Mouse (Mus musculus) heart, postnatal 0 days (tissue): ENCODE data around the gene Tmem136. TPM values are rescaled to one million over a fixed set of nuclear protein-coding genes. Genes with fewer than 3 reads are reported as not detected.

Experiments used
- ATAC-seq: fragments of 200-750 bp; cut with Nextera tagmentation; 2 replicates; pipeline ENCODE4 v1.8.0; 2017; ENCODE audit warnings: low read depth, moderate number of reproducible peaks, moderate library complexity; ENCODE audit not compliant: insufficient read depth
- DNase-seq: peaks from one replicate; pipeline ENCODE4 v3.0.0-alpha.2; 2016; ENCODE audit warnings: low spot score
- H3K27ac ChIP-seq: fragments of 300-500 bp; sonication (generic); 2 replicates; pipeline ENCODE4 v1.5.1; 2014; ENCODE audit warnings: low read depth, mild to moderate bottlenecking
- H3K27me3 ChIP-seq: fragments of 300-500 bp; sonication (generic); 2 replicates; pipeline ENCODE4 v1.6.1; 2014; ENCODE audit warnings: low read length, mixed read lengths; ENCODE audit not compliant: control insufficient read depth, insufficient read depth
- H3K36me3 ChIP-seq: fragments of 300-500 bp; sonication (generic); replicated peaks from 2 replicates; pipeline ENCODE4 v1.6.1; 2014; ENCODE audit warnings: low read length, mixed read lengths; ENCODE audit not compliant: control insufficient read depth, insufficient read depth
- H3K4me1 ChIP-seq: fragments of 300-500 bp; sonication (generic); 2 replicates; pipeline ENCODE4 v1.6.1; 2014; ENCODE audit warnings: antibody characterized with exemption; ENCODE audit not compliant: control insufficient read depth, insufficient read depth
- H3K4me2 ChIP-seq: fragments of 300-500 bp; sonication (generic); 2 replicates; pipeline ENCODE4 v1.6.1; 2014; ENCODE audit warnings: low read depth, mild to moderate bottlenecking, low read length, moderate library complexity
- H3K4me3 ChIP-seq: fragments of 300-500 bp; sonication (generic); 2 replicates; pipeline ENCODE4 v1.5.1; 2014; ENCODE audit warnings: low read depth, low read length
- H3K9ac ChIP-seq: fragments of 300-500 bp; sonication (generic); replicated peaks from 2 replicates; pipeline ENCODE4 v1.6.1; 2014; ENCODE audit warnings: low read depth, low read length, mixed read lengths
- H3K9me3 ChIP-seq: fragments of 300-500 bp; sonication (generic); replicated peaks from 2 replicates; pipeline ENCODE4 v1.6.1; 2016; ENCODE audit warnings: low read length; ENCODE audit not compliant: control insufficient read depth
- CTCF ChIP-seq: IDR thresholded peaks from 2 replicates; pipeline ENCODE4 v1.5.1; 2016; ENCODE audit warnings: antibody characterized with exemption, control low read depth, low read depth
- EP300 ChIP-seq: IDR thresholded peaks from 2 replicates; pipeline ENCODE4 v1.6.1; 2016; ENCODE audit warnings: antibody characterized with exemption, low read depth
- WGBS: fragments of 180-500 bp; shearing (Covaris S2); extraction: QIAGEN DNeasy Blood & Tissue Kit; methylation state at CpG from one replicate; pipeline ENCODE4 v1.1.7; 2014; 5-methylcytosine and 5-hydroxymethylcytosine counted together
- polyA plus RNA-seq: library from polyadenylated mRNA; unstranded; fragments of >200 nt; fragmentation: Nextera tagmentation; extraction: Ambion mirVana; gene quantifications from 2 replicates; pipeline ENCODE4 v1.2.1, GENCODE M21; 2015
- total RNA-seq: library from RNA; depleted of rRNA; stranded (reverse); fragments of >200 nt; gene quantifications from 2 replicates; pipeline ENCODE4 v1.2.3, GENCODE M21; 2014; ENCODE audit warnings: low replicate concordance

The Tmem136 gene
- total and polyA plus RNA-seq, 2 experiments from 2014 or later, result 5.5 to 8.0 TPM

- no peaks in the 10 kb centered on the region for H3K36me3 ChIP-seq
- no peak overlapping the region for H3K27ac ChIP-seq
- H3K4me1 ChIP-seq, result peaks cover 42% of the 10 kb centered on the region
- TF ChIP-seq CTCF, result no peak
- no peak for TF ChIP-seq EP300
- no peak overlapping the region for H3K4me3 ChIP-seq
- H3K9me3 ChIP-seq, result no peaks in the 10 kb centered on the region
- DNase-seq, result no peak
- no peaks in the 10 kb centered on the region for H3K27me3 ChIP-seq
- no peak for ATAC-seq
- no peak overlapping the region for H3K4me2 ChIP-seq
- H3K9ac ChIP-seq, result no peak overlapping the region
- 53% methylated on average over 7 of the region's 7 CpGs for WGBS
Measured at GRCm38 (mm10) chr9:43084496-43085362, 31.6 kb downstream of the Tmem136 start.

DNA sequence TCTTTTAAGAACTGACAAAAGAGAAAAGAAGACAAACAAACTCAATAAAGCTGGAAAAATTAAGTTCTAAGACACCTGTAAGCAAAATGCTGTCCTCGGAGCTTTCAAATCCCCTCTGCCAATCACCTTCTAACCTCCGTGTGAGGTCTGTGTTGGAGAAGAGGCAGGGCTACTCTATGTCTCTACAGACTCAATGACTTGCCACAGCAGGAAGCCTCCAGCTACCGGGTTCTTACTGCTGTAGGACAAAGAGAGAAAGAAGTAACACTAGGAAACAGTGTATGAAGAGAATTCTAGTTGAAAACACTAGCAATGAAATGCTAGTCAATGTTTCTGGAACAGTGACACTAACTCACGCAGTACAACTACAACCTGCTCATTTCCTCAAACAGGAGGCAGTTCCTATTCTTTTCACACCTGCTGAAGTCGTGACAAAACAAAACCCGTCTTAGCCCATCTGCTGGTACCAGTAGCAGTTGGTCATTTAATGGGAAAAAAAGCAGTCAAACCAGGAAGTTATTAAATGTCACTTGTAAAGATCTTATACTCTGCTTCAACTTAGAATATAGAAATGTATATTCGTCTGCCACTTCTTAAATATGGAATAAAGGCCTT is 32.8 kb downstream of the Tmem136 start:
- Histone ChIP-seq H3K4me2 (no peak overlapping the region), H3K4me1 (peaks cover 47% of the 10 kb centered on the region), H3K27me3 (no peaks in the 10 kb centered on the region), H3K9ac (no peak overlapping the region), H3K36me3 (no peaks in the 10 kb centered on the region), H3K4me3 (no peak overlapping the region), H3K9me3 (no peaks in the 10 kb centered on the region), H3K27ac (no peak overlapping the region)
- DNase-seq (no peak), ATAC-seq (no peak)
- WGBS, result 57% methylated on average over 7 of the region's 7 CpGs
- no peak for TF ChIP-seq EP300
- TF ChIP-seq CTCF, result no peak

DNA sequence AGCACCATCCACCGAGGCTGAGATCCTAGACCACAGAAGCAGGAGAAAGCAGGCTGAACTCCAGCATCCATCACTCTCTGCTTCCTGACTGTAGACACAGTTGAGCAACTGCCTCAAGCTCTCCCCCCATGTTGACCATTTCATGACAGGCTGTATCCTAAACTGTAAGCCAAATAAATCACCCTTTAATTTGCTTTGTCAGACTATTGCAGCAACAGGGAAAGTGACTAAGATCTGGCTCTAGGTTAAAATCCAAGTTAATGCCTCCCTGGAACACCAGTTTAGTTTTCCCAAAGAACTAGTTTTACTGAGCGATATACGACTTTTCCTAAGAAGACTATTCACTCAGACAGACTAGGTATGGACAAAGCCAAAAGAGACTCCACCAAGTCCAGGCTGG is 37.7 kb downstream of the Tmem136 start:
- H3K9ac ChIP-seq, result no peak overlapping the region
- no peak for TF ChIP-seq CTCF
- TF ChIP-seq EP300, result no peak
- H3K9me3 ChIP-seq, result no peaks in the 10 kb centered on the region
- H3K4me1 ChIP-seq, result peaks cover 33% of the 10 kb centered on the region
- no peak overlapping the region for H3K27ac ChIP-seq
- no peak for ATAC-seq
- no peaks in the 10 kb centered on the region for H3K36me3 ChIP-seq
- WGBS, result 90% methylated on average over 3 of the region's 3 CpGs
- H3K4me2 ChIP-seq, result no peak overlapping the region
- no peak overlapping the region for H3K4me3 ChIP-seq
- no peak for DNase-seq
- H3K27me3 ChIP-seq, result no peaks in the 10 kb centered on the region

GRCm38 (mm10) chr9:43076163-43076562 is 40.2 kb downstream of the Tmem136 start:
- DNase-seq (no peak), ATAC-seq (no peak)
- Histone ChIP-seq H3K9ac (no peak overlapping the region), H3K36me3 (no peaks in the 10 kb centered on the region), H3K4me1 (peaks cover 30% of the 10 kb centered on the region), H3K27me3 (no peaks in the 10 kb centered on the region), H3K27ac (0 out of 2 replicates have a peak overlapping the region, but pooled peaks have one; percentile 34), H3K4me2 (no peak overlapping the region), H3K9me3 (no peaks in the 10 kb centered on the region), H3K4me3 (no peak overlapping the region)
- whole genome bisulfite sequencing, result 61% methylated on average over 7 of the region's 7 CpGs
- no peak for TF ChIP-seq EP300
- TF ChIP-seq CTCF, result no peak

DNA sequence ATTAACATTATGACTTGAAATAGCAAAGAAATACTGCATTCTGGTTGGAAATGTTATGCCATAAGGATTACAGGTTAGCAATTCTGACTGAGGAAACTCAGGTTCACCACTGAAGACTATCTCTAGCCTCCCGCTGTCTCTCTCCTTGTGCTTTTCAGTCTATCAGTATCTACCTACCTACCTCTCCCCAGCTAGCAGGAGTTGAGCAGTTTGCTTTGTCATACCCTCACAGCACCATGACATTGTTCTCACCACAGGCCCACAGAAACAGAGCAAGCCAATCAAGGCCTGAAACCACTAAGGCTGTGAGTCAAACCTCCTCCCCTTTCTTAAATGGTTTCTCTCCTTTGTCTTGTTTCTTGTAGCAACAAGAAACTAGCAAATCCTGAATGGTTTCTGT is 41.8 kb downstream of the Tmem136 start:
- no peak overlapping the region for H3K4me3 ChIP-seq
- H3K9me3 ChIP-seq, result no peaks in the 10 kb centered on the region
- H3K36me3 ChIP-seq, result no peaks in the 10 kb centered on the region
- no peak for DNase-seq
- TF ChIP-seq CTCF, result no peak
- TF ChIP-seq EP300, result no peak
- H3K4me2 ChIP-seq, result no peak overlapping the region
- H3K27me3 ChIP-seq, result no peaks in the 10 kb centered on the region
- ATAC-seq, result no peak
- WGBS, result 100% methylated on average over 1 of the region's 1 CpGs
- no peak overlapping the region for H3K9ac ChIP-seq
- H3K4me1 ChIP-seq, result peaks cover 17% of the 10 kb centered on the region
- H3K27ac ChIP-seq, result no peak overlapping the region
